Comparison of ENCODE assay signal across 25 mouse cellular contexts in the genomic region with DNA sequence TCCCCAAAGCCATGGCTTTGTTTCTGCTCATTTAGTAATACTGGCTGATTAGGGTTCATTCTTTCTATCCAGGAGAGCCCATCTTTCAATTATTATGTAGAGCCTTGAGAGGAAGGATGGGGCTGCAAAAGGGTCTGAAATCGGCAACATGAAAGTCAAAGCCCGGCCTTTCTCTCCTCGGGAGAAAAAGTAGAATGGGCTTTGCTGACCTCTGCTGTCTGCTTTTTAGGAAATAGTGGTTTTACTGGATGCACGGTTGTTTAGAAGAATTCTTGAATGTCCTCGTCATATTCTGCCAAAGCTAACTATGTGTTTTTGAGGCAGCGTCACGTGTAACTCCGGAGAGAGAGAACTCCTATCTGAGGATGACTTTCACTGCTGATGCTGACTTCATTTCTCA.
DNase-seq lines count a peak whose midpoint lies in the region; ATAC-seq and TF ChIP-seq lines count a peak whose summit lies in the region.
"Had no signal": no experiment of that assay in that cellular context is flagged by ENCODE, and none has a peak within 500 bp of the region (broad histone marks: within the 10 kb centered on the region; RNA-seq: fewer than 3 reads in every experiment).

No protein-coding gene starts in this region.

- TF ChIP-seq CTCF in lung, embryonic 14.5 days (IDR thresholded peaks at IDR 0.05; ENCODE audit: low read depth) = no peak

- no peak overlapping the region for H3K9ac ChIP-seq in hindbrain, embryonic 11.5 days (ENCODE audit: low read depth, low read length)
- H3K9ac ChIP-seq in hindbrain, embryonic 16.5 days (ENCODE audit: low read depth, low read length) = no peak overlapping the region
- no peak overlapping the region for H3K9ac ChIP-seq in lung, embryonic 14.5 days
- H3K9ac ChIP-seq: embryonic facial prominence, embryonic 15.5 days; limb, embryonic 12.5 days; liver, embryonic 12.5 days; stomach, embryonic 15.5 days had no signal

- H3K4me3 ChIP-seq in hindbrain, embryonic 11.5 days (ENCODE audit: low read depth, low read length) = no peak overlapping the region
- no peak overlapping the region for H3K4me3 ChIP-seq in hindbrain, embryonic 16.5 days (ENCODE audit: low read length)
- no peak overlapping the region for H3K4me3 ChIP-seq in lung, embryonic 14.5 days (ENCODE audit: low read depth, low read length)
- H3K4me3 ChIP-seq: embryonic facial prominence, embryonic 15.5 days; heart, adult 2 months; limb, embryonic 12.5 days; liver, embryonic 12.5 days; stomach, embryonic 15.5 days had no signal

- H3K27ac ChIP-seq in hindbrain, embryonic 11.5 days (ENCODE audit: low read depth, low read length) = no peak overlapping the region
- no peak overlapping the region for H3K27ac ChIP-seq in hindbrain, embryonic 16.5 days (ENCODE audit: low read depth, low read length)
- no peak overlapping the region for H3K27ac ChIP-seq in lung, embryonic 14.5 days (ENCODE audit: low read depth)
- H3K27ac ChIP-seq: embryonic facial prominence, embryonic 15.5 days; heart, adult 2 months; kidney, postnatal 0 days; limb, embryonic 12.5 days; liver, embryonic 12.5 days; stomach, embryonic 15.5 days had no signal

- no peaks in the 10 kb centered on the region for H3K4me1 ChIP-seq in hindbrain, embryonic 11.5 days (replicated peaks; ENCODE audit: control insufficient read depth, insufficient read depth, low read length)
- no peaks in the 10 kb centered on the region for H3K4me1 ChIP-seq in hindbrain, embryonic 16.5 days (ENCODE audit: control insufficient read depth, insufficient read depth, low read depth, low read length)
- no peaks in the 10 kb centered on the region for H3K4me1 ChIP-seq in lung, embryonic 14.5 days (ENCODE audit: insufficient read depth)
- H3K4me1 ChIP-seq: embryonic facial prominence, embryonic 15.5 days; limb, embryonic 12.5 days; liver, embryonic 12.5 days; stomach, embryonic 15.5 days had no signal

- no peaks in the 10 kb centered on the region for H3K9me3 ChIP-seq in hindbrain, embryonic 11.5 days (ENCODE audit: control insufficient read depth, low read length)
- H3K9me3 ChIP-seq in hindbrain, embryonic 16.5 days (ENCODE audit: control insufficient read depth, low read length) = no peaks in the 10 kb centered on the region
- H3K9me3 ChIP-seq in lung, embryonic 14.5 days (ENCODE audit: low read depth, low read length) = no peaks in the 10 kb centered on the region
- H3K9me3 ChIP-seq: embryonic facial prominence, embryonic 15.5 days; limb, embryonic 12.5 days; liver, embryonic 12.5 days; stomach, embryonic 15.5 days had no signal

- no peaks in the 10 kb centered on the region for H3K27me3 ChIP-seq in hindbrain, embryonic 11.5 days (ENCODE audit: control insufficient read depth, insufficient read depth, low read length)
- H3K27me3 ChIP-seq in hindbrain, embryonic 16.5 days (replicated peaks; ENCODE audit: control insufficient read depth, insufficient read depth, low read length) = no peaks in the 10 kb centered on the region
- no peaks in the 10 kb centered on the region for H3K27me3 ChIP-seq in lung, embryonic 14.5 days (ENCODE audit: insufficient read depth, low read length)
- H3K27me3 ChIP-seq: embryonic facial prominence, embryonic 15.5 days; limb, embryonic 12.5 days; liver, embryonic 12.5 days; stomach, embryonic 15.5 days had no signal

- H3K36me3 ChIP-seq in hindbrain, embryonic 11.5 days (ENCODE audit: control insufficient read depth, insufficient read depth, low read length) = no peaks in the 10 kb centered on the region
- no peaks in the 10 kb centered on the region for H3K36me3 ChIP-seq in hindbrain, embryonic 16.5 days (ENCODE audit: control insufficient read depth, insufficient read depth, low read length)
- no peaks in the 10 kb centered on the region for H3K36me3 ChIP-seq in lung, embryonic 14.5 days (ENCODE audit: insufficient read depth)
- H3K36me3 ChIP-seq: embryonic facial prominence, embryonic 15.5 days; limb, embryonic 12.5 days; liver, embryonic 12.5 days; stomach, embryonic 15.5 days had no signal

- ATAC-seq in hindbrain, embryonic 11.5 days (ENCODE audit: low FRiP score) = no peak
- no peak for ATAC-seq in hindbrain, embryonic 16.5 days
- no peak for ATAC-seq in lung, embryonic 14.5 days (ENCODE audit: insufficient read depth)
- no peak for ATAC-seq in CD4-positive, CD25-positive, alpha-beta regulatory T cell, adult 4 months
- ATAC-seq: liver, embryonic 12.5 days; midbrain, embryonic 16.5 days had no signal

- no peak overlapping the region for H3K4me2 ChIP-seq in hindbrain, embryonic 11.5 days (replicated peaks; ENCODE audit: low read depth, low read length)
- H3K4me2 ChIP-seq in hindbrain, embryonic 16.5 days (ENCODE audit: low read length) = no peak overlapping the region
- no peak overlapping the region for H3K4me2 ChIP-seq in lung, embryonic 14.5 days
- H3K4me2 ChIP-seq: embryonic facial prominence, embryonic 15.5 days; limb, embryonic 12.5 days; liver, embryonic 12.5 days; stomach, embryonic 15.5 days had no signal

- WGBS in hindbrain, embryonic 11.5 days = 49% methylated on average over 8 of the region's 8 CpGs
- 46% methylated on average over 8 of the region's 8 CpGs for WGBS in hindbrain, embryonic 16.5 days
- WGBS in lung, embryonic 14.5 days = 45% methylated on average over 8 of the region's 8 CpGs

- peak; percentile 32 for DNase-seq in embryo, embryonic 10.5 days (ENCODE audit: low spot score)
- no peak for DNase-seq in embryo, embryonic 10 days (ENCODE audit: low spot score)
- DNase-seq in hindbrain, embryonic 11.5 days (ENCODE audit: low spot score) = peak; percentile 2
- DNase-seq in lung, embryonic 14.5 days = peak; percentile 2
- DNase-seq in lung, postnatal 4 days = no peak
- peak; percentile 1 for DNase-seq in embryo, embryonic 11.5 days (ENCODE audit: low read depth, low spot score)
- DNase-seq: adrenal gland, postnatal 10 days; cerebellum, adult 8-10 months; cerebellum, postnatal 36 days; gastrocnemius, postnatal 36 days; heart, adult 2 months; heart, postnatal 36 days; kidney, adult 2 months; layer of hippocampus, postnatal 36 days; lung, adult 18-20 months; lung, postnatal 14 days; thymus, postnatal 25 days had no signal

Comparison
In these comparisons a context has a peak if more than half of its experiments do, and no peak if none do; other contexts are left out.
1. DNase-seq: peak in embryo, embryonic 10.5 days (single experiment), hindbrain, embryonic 11.5 days (single experiment), lung, embryonic 14.5 days (single experiment) and embryo, embryonic 11.5 days (single experiment); none in embryo, embryonic 10 days (single experiment) and lung, postnatal 4 days (0 of 2).